Comparison of ENCODE assay signal across 39 mouse cellular contexts in the genomic region with DNA sequence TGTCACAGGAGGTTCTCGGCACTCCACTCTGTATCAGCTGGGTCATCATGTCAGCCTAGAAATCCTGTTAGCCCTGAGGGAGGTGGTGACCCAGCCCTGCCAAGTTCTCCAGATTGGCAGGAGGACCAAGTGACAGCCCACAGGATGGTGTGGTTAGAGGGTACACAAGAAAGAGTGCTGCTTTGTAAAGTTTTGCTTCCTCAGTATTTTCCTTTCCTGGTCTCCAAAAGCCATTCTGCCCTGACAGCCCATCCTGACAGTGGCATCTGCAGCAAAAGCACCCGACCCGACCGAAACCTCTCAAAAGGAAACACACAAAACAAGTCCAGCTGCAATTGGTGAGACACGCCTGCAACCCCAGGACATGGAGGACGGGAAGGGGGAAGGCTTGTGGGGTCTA. TPM values are rescaled to one million over a fixed set of nuclear protein-coding genes. Genes with fewer than 3 reads are reported as not detected.
"Had no signal": no experiment of that assay in that cellular context is flagged by ENCODE, and none has a peak within 500 bp of the region (broad histone marks: within the 10 kb centered on the region; RNA-seq: fewer than 3 reads in every experiment).

No protein-coding gene starts in this region.

- H3K4me3 ChIP-seq: left cerebral cortex, adult 2 months; limb, embryonic 10.5 days; limb, embryonic 12.5 days; limb, embryonic 13.5 days; limb, embryonic 15.5 days; liver, embryonic 12.5 days; liver, embryonic 13.5 days; liver, embryonic 15.5 days; lung, embryonic 15.5 days; megakaryocyte, embryonic 14.5 days; midbrain, embryonic 10.5 days; midbrain, embryonic 12.5 days; midbrain, embryonic 13.5 days; midbrain, embryonic 15.5 days; myocyte; neural tube, embryonic 12.5 days had no signal

- H3K9ac ChIP-seq: limb, embryonic 12.5 days; limb, embryonic 13.5 days; limb, embryonic 15.5 days; liver, embryonic 12.5 days; liver, embryonic 13.5 days; liver, embryonic 14.5 days; liver, embryonic 15.5 days; liver, postnatal 0 days; lung, embryonic 14.5 days; lung, embryonic 15.5 days; midbrain, embryonic 12.5 days; midbrain, embryonic 13.5 days; midbrain, embryonic 15.5 days; neural tube, embryonic 12.5 days had no signal

- H3K36me3 ChIP-seq: limb, embryonic 10.5 days; limb, embryonic 12.5 days; limb, embryonic 13.5 days; limb, embryonic 15.5 days; liver, embryonic 12.5 days; liver, embryonic 13.5 days; liver, embryonic 15.5 days; lung, embryonic 15.5 days; midbrain, embryonic 10.5 days; midbrain, embryonic 12.5 days; midbrain, embryonic 13.5 days; midbrain, embryonic 15.5 days; neural tube, embryonic 12.5 days had no signal

- H3K9me3 ChIP-seq: limb, embryonic 10.5 days; limb, embryonic 12.5 days; limb, embryonic 13.5 days; limb, embryonic 15.5 days; liver, embryonic 12.5 days; liver, embryonic 13.5 days; liver, embryonic 15.5 days; lung, embryonic 15.5 days; megakaryocyte, embryonic 14.5 days; midbrain, embryonic 10.5 days; midbrain, embryonic 12.5 days; midbrain, embryonic 13.5 days; midbrain, embryonic 15.5 days; neural tube, embryonic 12.5 days had no signal

- H3K27ac ChIP-seq: left cerebral cortex, adult 2 months; limb, embryonic 10.5 days; limb, embryonic 12.5 days; limb, embryonic 13.5 days; limb, embryonic 15.5 days; liver, embryonic 12.5 days; liver, embryonic 13.5 days; liver, embryonic 14.5 days; liver, embryonic 15.5 days; lung, embryonic 15.5 days; midbrain, embryonic 10.5 days; midbrain, embryonic 12.5 days; midbrain, embryonic 13.5 days; midbrain, embryonic 15.5 days; neural tube, embryonic 12.5 days had no signal

- DNase-seq: left cerebral cortex, postnatal 4 days; liver, embryonic 13.5 days; liver, postnatal 0 days; lung, adult 18-20 months; lung, adult 2 months; lung, embryonic 14.5 days; lung, postnatal 10 days; lung, postnatal 14 days; lung, postnatal 36 days; lung, postnatal 4 days had no signal

- H3K27me3 ChIP-seq: limb, embryonic 12.5 days; limb, embryonic 13.5 days; limb, embryonic 15.5 days; lung, embryonic 15.5 days; midbrain, embryonic 12.5 days; midbrain, embryonic 13.5 days; midbrain, embryonic 15.5 days; neural tube, embryonic 12.5 days had no signal

- H3K4me2 ChIP-seq: limb, embryonic 12.5 days; limb, embryonic 13.5 days; limb, embryonic 15.5 days; liver, embryonic 11.5 days; liver, embryonic 12.5 days; liver, embryonic 13.5 days; liver, embryonic 15.5 days; lung, embryonic 14.5 days; lung, embryonic 15.5 days; midbrain, embryonic 12.5 days; midbrain, embryonic 13.5 days; midbrain, embryonic 15.5 days; neural tube, embryonic 12.5 days had no signal

- ATAC-seq: liver, embryonic 12.5 days; liver, postnatal 0 days; lung, postnatal 0 days; midbrain, embryonic 13.5 days; midbrain, embryonic 15.5 days; midbrain, embryonic 16.5 days had no signal

- H3K4me1 ChIP-seq: limb, embryonic 10.5 days; limb, embryonic 12.5 days; limb, embryonic 15.5 days; liver, embryonic 12.5 days; liver, embryonic 13.5 days; liver, embryonic 15.5 days; lung, embryonic 15.5 days; midbrain, embryonic 12.5 days; midbrain, embryonic 13.5 days; midbrain, embryonic 15.5 days; neural tube, embryonic 12.5 days had no signal

RNA-seq across cellular contexts. Expression of a gene that starts 12.8 kb away (rescaled TPM):
- total RNA-seq: left cerebral cortex, adult 2 months; megakaryocyte progenitor cell, adult 5-6 weeks; megakaryocyte-erythroid progenitor cell, adult 5-6 weeks; monocyte, adult 5-6 weeks had no signal
- polyA plus RNA-seq: limb, embryonic 12.5 days; myocyte had no signal

RNA-seq across cellular contexts. Expression of a gene that starts 26.1 kb away (rescaled TPM):
- total RNA-seq: left cerebral cortex, adult 2 months; left cerebral cortex, postnatal 10 days; left cerebral cortex, postnatal 14 days; left cerebral cortex, postnatal 25 days; left cerebral cortex, postnatal 36 days; left cerebral cortex, postnatal 4 days; megakaryocyte progenitor cell, adult 5-6 weeks; megakaryocyte, adult 5-6 weeks; megakaryocyte-erythroid progenitor cell, adult 5-6 weeks; monocyte, adult 5-6 weeks had no signal
- polyA plus RNA-seq: limb, embryonic 10.5 days; limb, embryonic 11.5 days; limb, embryonic 13.5 days; liver, embryonic 13.5 days; liver, embryonic 14.5 days; liver, embryonic 15.5 days; liver, postnatal 0 days; lung, adult 2 months; lung, postnatal 0 days had no signal

RNA-seq across cellular contexts. Expression of a gene that starts 26.4 kb away (rescaled TPM):
- total RNA-seq: left cerebral cortex, adult 18-20 months; monocyte, adult 5-6 weeks had no signal
- polyA plus RNA-seq: limb, embryonic 10.5 days; limb, embryonic 11.5 days; limb, embryonic 12.5 days had no signal
